Mouse (Mus musculus): ENCODE measurements at regions not wholly inside any gene's neighbourhood (a gene's known extent, or its start where the extent isn't known, plus 50 kb on each side); places are given as distances from the start of the nearest gene placed in this dataset.

GRCm38 (mm10) chr1:128695936-128696335 lies 103.8 kb upstream of the Cxcr4 start:
- WGBS (ENCODE audit: insufficient replicate concordance), result 41% methylated on average over 2 of the region's 2 CpGs
- TF ChIP-seq CTCF (IDR thresholded peaks at IDR 0.05; ENCODE audit: low read depth), result no peak
- TF ChIP-seq EP300 (IDR thresholded peaks at IDR 0.05; ENCODE audit: low read depth), result no peak
- no peaks in the 10 kb centered on the region for H3K9me3 ChIP-seq (ENCODE audit: control insufficient read depth, low read length)
- H3K27me3 ChIP-seq (ENCODE audit: control insufficient read depth, insufficient read depth, low read length), result no peaks in the 10 kb centered on the region
- H3K4me3 ChIP-seq (ENCODE audit: insufficient read depth in 1 of 2, low read depth in 2 of 2, low read length in 2 of 2), result no peak overlapping the region
- no peak overlapping the region for H3K4me2 ChIP-seq (ENCODE audit: low read depth)
- H3K4me1 ChIP-seq (replicated peaks; ENCODE audit: control insufficient read depth in 2 of 2, insufficient read depth in 2 of 2, low read length in 1 of 2), result no peaks in the 10 kb centered on the region
- no peak overlapping the region for H3K9ac ChIP-seq (replicated peaks)
- no peaks in the 10 kb centered on the region for H3K36me3 ChIP-seq (replicated peaks; ENCODE audit: control insufficient read depth, insufficient read depth, low read depth)
- DNase-seq (ENCODE audit: low read depth in 3 of 3, low spot score in 3 of 3) (no peak), ATAC-seq (ENCODE audit: insufficient read depth) (no peak)
- H3K27ac ChIP-seq, result no peak overlapping the region

DNA sequence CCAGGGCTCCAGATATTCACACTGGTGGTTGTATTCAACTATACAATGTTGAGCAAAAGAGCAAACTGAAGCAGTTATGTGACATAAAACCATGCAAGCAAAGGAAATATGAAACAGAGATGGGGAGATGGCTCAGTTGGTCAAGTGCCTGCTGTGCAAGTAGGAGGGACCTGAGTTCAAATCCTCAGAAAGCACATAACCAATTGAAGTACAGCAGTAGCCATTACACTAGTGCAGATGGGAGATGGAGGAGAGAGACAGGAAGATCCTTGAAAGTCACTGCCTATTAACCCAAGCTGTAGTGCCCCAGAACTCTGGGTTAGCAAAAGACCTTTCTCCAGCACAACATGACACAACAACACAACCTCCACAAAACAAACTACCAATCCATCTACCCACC lies 100.7 kb upstream of the Cxcr4 start:
- no peak for ATAC-seq (ENCODE audit: insufficient read depth)
- Histone ChIP-seq H3K4me1 (replicated peaks; ENCODE audit: control insufficient read depth in 2 of 2, insufficient read depth in 2 of 2, low read length in 1 of 2) (no peaks in the 10 kb centered on the region), H3K9me3 (ENCODE audit: control insufficient read depth, low read length) (no peaks in the 10 kb centered on the region), H3K9ac (replicated peaks) (no peak overlapping the region), H3K36me3 (replicated peaks; ENCODE audit: control insufficient read depth, insufficient read depth, low read depth) (no peaks in the 10 kb centered on the region), H3K27me3 (ENCODE audit: control insufficient read depth, insufficient read depth, low read length) (no peaks in the 10 kb centered on the region), H3K4me3 (ENCODE audit: insufficient read depth in 1 of 2, low read depth in 2 of 2, low read length in 2 of 2) (no peak overlapping the region), H3K27ac (no peak overlapping the region), H3K4me2 (ENCODE audit: low read depth) (no peak overlapping the region)
- TF ChIP-seq CTCF (IDR thresholded peaks at IDR 0.05; ENCODE audit: low read depth) (no peak), EP300 (IDR thresholded peaks at IDR 0.05; ENCODE audit: low read depth) (no peak)
- no peak for DNase-seq (ENCODE audit: low read depth in 3 of 3, low spot score in 3 of 3)

- no peak overlapping the region for H3K4me2 ChIP-seq (ENCODE audit: low read depth)
- no peak for DNase-seq (ENCODE audit: low read depth in 3 of 3, low spot score in 3 of 3)
- ATAC-seq (ENCODE audit: insufficient read depth), result no peak
- TF ChIP-seq EP300 (IDR thresholded peaks at IDR 0.05; ENCODE audit: low read depth) (no peak), CTCF (IDR thresholded peaks at IDR 0.05; ENCODE audit: low read depth) (no peak)
- H3K27me3 ChIP-seq (ENCODE audit: control insufficient read depth, insufficient read depth, low read length), result no peaks in the 10 kb centered on the region
- no peaks in the 10 kb centered on the region for H3K4me1 ChIP-seq (replicated peaks; ENCODE audit: control insufficient read depth in 2 of 2, insufficient read depth in 2 of 2, low read length in 1 of 2)
- WGBS (ENCODE audit: insufficient replicate concordance), result 44% methylated on average over 8 of the region's 8 CpGs
- H3K4me3 ChIP-seq (ENCODE audit: insufficient read depth in 1 of 2, low read depth in 2 of 2, low read length in 2 of 2), result no peak overlapping the region
- no peaks in the 10 kb centered on the region for H3K9me3 ChIP-seq (ENCODE audit: control insufficient read depth, low read length)
- H3K9ac ChIP-seq (replicated peaks), result no peak overlapping the region
- H3K36me3 ChIP-seq (replicated peaks; ENCODE audit: control insufficient read depth, insufficient read depth, low read depth), result no peaks in the 10 kb centered on the region
- no peak overlapping the region for H3K27ac ChIP-seq
Observed at GRCm38 (mm10) chr1:128692313-128692712, 100.2 kb upstream of the Cxcr4 start.

DNA sequence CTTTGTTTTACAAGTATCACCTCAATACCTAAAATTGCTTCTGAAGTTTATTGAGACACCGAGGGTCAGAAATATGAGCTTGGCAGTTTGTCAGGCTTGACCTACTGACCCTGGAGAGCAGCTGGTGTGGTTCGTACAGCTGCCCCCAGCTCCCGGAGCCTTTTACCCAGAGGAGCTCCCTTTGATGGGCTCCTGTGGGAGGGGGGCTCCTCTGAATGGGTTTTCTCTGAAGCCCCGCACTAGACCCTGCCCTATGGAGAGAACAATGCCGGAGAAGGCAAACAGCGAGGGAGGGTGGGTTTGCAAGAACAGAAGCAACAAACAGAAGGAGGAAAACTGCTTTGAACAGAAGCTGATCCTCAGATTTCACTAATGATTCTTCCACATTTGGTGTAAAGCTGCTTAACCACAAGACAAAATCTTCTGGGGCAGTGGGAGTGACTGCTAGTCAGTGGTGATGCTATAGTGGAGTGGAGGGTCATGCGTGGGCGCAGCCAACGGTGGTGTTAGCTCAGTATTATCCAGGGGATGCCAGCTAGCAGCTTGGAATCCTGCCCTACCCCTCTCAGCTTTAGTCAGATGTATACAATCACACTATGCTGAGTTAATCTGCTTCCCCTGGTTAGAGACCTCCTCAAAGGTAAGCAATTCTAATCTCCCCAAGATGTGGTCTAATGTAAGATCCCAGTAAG lies 95.3 kb upstream of the Cxcr4 start:
- Histone ChIP-seq H3K4me3 (ENCODE audit: insufficient read depth in 1 of 2, low read depth in 2 of 2, low read length in 2 of 2) (no peak overlapping the region), H3K9ac (replicated peaks) (no peak overlapping the region), H3K36me3 (replicated peaks; ENCODE audit: control insufficient read depth, insufficient read depth, low read depth) (no peaks in the 10 kb centered on the region), H3K4me1 (replicated peaks; ENCODE audit: control insufficient read depth in 2 of 2, insufficient read depth in 2 of 2, low read length in 1 of 2) (no peaks in the 10 kb centered on the region), H3K4me2 (ENCODE audit: low read depth) (no peak overlapping the region), H3K9me3 (ENCODE audit: control insufficient read depth, low read length) (no peaks in the 10 kb centered on the region), H3K27me3 (ENCODE audit: control insufficient read depth, insufficient read depth, low read length) (no peaks in the 10 kb centered on the region), H3K27ac (no peak overlapping the region)
- 42% methylated on average over 9 of the region's 9 CpGs for WGBS (ENCODE audit: insufficient replicate concordance)
- ATAC-seq (ENCODE audit: insufficient read depth) (no peak), DNase-seq (ENCODE audit: low read depth in 3 of 3, low spot score in 3 of 3) (no peak)
- TF ChIP-seq CTCF (IDR thresholded peaks at IDR 0.05; ENCODE audit: low read depth) (no peak), EP300 (IDR thresholded peaks at IDR 0.05; ENCODE audit: low read depth) (no peak)

DNA sequence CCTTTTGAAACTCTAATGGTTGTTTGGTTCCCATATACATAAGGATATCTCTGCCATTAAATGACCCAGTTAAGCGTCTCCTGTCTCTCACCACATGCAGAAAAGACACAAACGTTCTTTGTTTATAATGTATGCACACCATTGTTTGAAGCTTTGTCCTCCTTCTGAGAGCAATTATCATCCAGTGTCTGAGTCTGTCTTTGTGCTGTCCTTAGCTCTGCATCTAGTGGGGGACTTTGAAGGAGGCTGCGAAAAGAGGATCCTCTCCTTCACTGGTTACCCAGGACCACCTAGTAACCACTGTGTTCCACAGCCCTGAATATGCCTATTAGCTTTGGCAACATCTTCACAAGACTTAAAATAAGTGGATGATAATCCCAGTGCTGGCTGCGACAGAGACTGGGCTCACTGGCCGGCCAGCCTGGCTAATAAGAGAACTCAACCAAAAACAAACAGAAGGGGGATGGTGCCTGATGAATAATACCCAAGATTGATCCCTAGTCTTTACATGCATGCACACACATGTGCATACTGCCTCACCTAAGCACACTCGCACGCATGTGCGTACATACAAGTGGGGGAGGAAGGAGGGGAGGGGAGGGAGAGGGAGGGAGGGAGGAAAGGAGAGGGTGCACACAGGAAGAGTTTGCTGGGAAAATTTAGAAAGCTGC lies 93.5 kb upstream of the Cxcr4 start:
- TF ChIP-seq EP300 (IDR thresholded peaks at IDR 0.05; ENCODE audit: low read depth), result no peak
- no peak for TF ChIP-seq CTCF (IDR thresholded peaks at IDR 0.05; ENCODE audit: low read depth)
- Histone ChIP-seq H3K4me2 (ENCODE audit: low read depth) (no peak overlapping the region), H3K36me3 (replicated peaks; ENCODE audit: control insufficient read depth, insufficient read depth, low read depth) (no peaks in the 10 kb centered on the region), H3K9ac (replicated peaks) (no peak overlapping the region), H3K9me3 (ENCODE audit: control insufficient read depth, low read length) (no peaks in the 10 kb centered on the region), H3K27me3 (ENCODE audit: control insufficient read depth, insufficient read depth, low read length) (no peaks in the 10 kb centered on the region), H3K27ac (no peak overlapping the region), H3K4me3 (ENCODE audit: insufficient read depth in 1 of 2, low read depth in 2 of 2, low read length in 2 of 2) (no peak overlapping the region), H3K4me1 (replicated peaks; ENCODE audit: control insufficient read depth in 2 of 2, insufficient read depth in 2 of 2, low read length in 1 of 2) (no peaks in the 10 kb centered on the region)
- no peak for DNase-seq (ENCODE audit: low read depth in 3 of 3, low spot score in 3 of 3)
- 53% methylated on average over 8 of the region's 8 CpGs for WGBS (ENCODE audit: insufficient replicate concordance)
- ATAC-seq (ENCODE audit: insufficient read depth), result no peak

All from liver, embryonic 14.5 days (tissue).